Mouse (Mus musculus): Measurements from ENCODE around the gene Mllt10. TPM values are rescaled to one million over a fixed set of nuclear protein-coding genes. Genes with fewer than 3 reads are reported as not detected.

The Mllt10 gene
- polyA plus RNA-seq, 1 experiment from 2014 or later, result 54.1 TPM

- Histone ChIP-seq H3K9ac (ENCODE audit: low read length) (peak within 1 kb of the TSS; percentile 100), H3K4me1 (ENCODE audit: control insufficient read depth, insufficient read depth, low read length) (peaks cover 27% of the 10 kb centered on the region), H3K27ac (ENCODE audit: low read depth, low read length) (peak within 1 kb of the TSS; percentile 100), H3K4me2 (peak within 1 kb of the TSS; percentile 94), H3K36me3 (ENCODE audit: control insufficient read depth, insufficient read depth, low read length) (no peaks in the 10 kb centered on the region), H3K27me3 (ENCODE audit: control insufficient read depth, insufficient read depth, low read length) (no peaks in the 10 kb centered on the region), H3K9me3 (ENCODE audit: control insufficient read depth, low read length) (no peaks in the 10 kb centered on the region), H3K4me3 (ENCODE audit: low read depth, low read length) (peak within 1 kb of the TSS; percentile 100)
- ATAC-seq (ENCODE audit: low FRiP score) (peak; percentile 54), DNase-seq (ENCODE audit: low spot score, missing footprints) (peak; percentile 96)
- under 1% methylated on average over 17 of the region's 17 CpGs for WGBS
Measured at GRCm38 (mm10) chr2:18048453-18049075, 6.5 kb upstream of the Mllt10 start, which contains the start of gene Skida1. Gene Skida1, minus strand, starts transcription at chr2:18049051.

- Histone ChIP-seq H3K27ac (ENCODE audit: low read depth, low read length) (peak overlapping the region; percentile 100), H3K4me2 (peak overlapping the region; percentile 94), H3K9ac (ENCODE audit: low read length) (peak overlapping the region; percentile 100), H3K27me3 (ENCODE audit: control insufficient read depth, insufficient read depth, low read length) (no peaks in the 10 kb centered on the region), H3K4me1 (ENCODE audit: control insufficient read depth, insufficient read depth, low read length) (peaks cover 35% of the 10 kb centered on the region), H3K9me3 (ENCODE audit: control insufficient read depth, low read length) (no peaks in the 10 kb centered on the region), H3K36me3 (ENCODE audit: control insufficient read depth, insufficient read depth, low read length) (no peaks in the 10 kb centered on the region), H3K4me3 (ENCODE audit: low read depth, low read length) (peak overlapping the region; percentile 100)
- DNase-seq (ENCODE audit: low spot score, missing footprints), result peak; percentile 97
- 2% methylated on average over 11 of the region's 11 CpGs for WGBS
- ATAC-seq (ENCODE audit: low FRiP score), result peak; percentile 31; the same call in 1 of the 2 replicates
Measured at GRCm38 (mm10) chr2:18049279-18049821, 5.7 kb upstream of the Mllt10 start.

GRCm38 (mm10) chr2:18050018-18050417 is 5.0 kb upstream of the Mllt10 start:
- peak overlapping the region; percentile 100 for H3K27ac ChIP-seq (ENCODE audit: low read depth, low read length)
- H3K4me3 ChIP-seq (ENCODE audit: low read depth, low read length), result peak overlapping the region; percentile 100
- DNase-seq (ENCODE audit: low spot score, missing footprints) (no peak), ATAC-seq (ENCODE audit: low FRiP score) (no peak)
- H3K4me1 ChIP-seq (ENCODE audit: control insufficient read depth, insufficient read depth, low read length), result peaks cover 39% of the 10 kb centered on the region
- peak overlapping the region; percentile 94 for H3K4me2 ChIP-seq
- H3K27me3 ChIP-seq (ENCODE audit: control insufficient read depth, insufficient read depth, low read length), result no peaks in the 10 kb centered on the region
- H3K9ac ChIP-seq (ENCODE audit: low read length), result peak overlapping the region; percentile 100
- 0% methylated on average over 2 of the region's 2 CpGs for WGBS
- no peaks in the 10 kb centered on the region for H3K9me3 ChIP-seq (ENCODE audit: control insufficient read depth, low read length)
- no peaks in the 10 kb centered on the region for H3K36me3 ChIP-seq (ENCODE audit: control insufficient read depth, insufficient read depth, low read length)

GRCm38 (mm10) chr2:18050541-18050985 is 4.5 kb upstream of the Mllt10 start:
- no peaks in the 10 kb centered on the region for H3K9me3 ChIP-seq (ENCODE audit: control insufficient read depth, low read length)
- ATAC-seq (ENCODE audit: low FRiP score) (no peak), DNase-seq (ENCODE audit: low spot score, missing footprints) (peak; percentile 96)
- peak overlapping the region; percentile 100 for H3K9ac ChIP-seq (ENCODE audit: low read length)
- H3K4me2 ChIP-seq, result peak overlapping the region; percentile 94
- WGBS, result 2% methylated on average over 10 of the region's 10 CpGs
- H3K4me1 ChIP-seq (ENCODE audit: control insufficient read depth, insufficient read depth, low read length), result peaks cover 39% of the 10 kb centered on the region
- H3K36me3 ChIP-seq (ENCODE audit: control insufficient read depth, insufficient read depth, low read length), result no peaks in the 10 kb centered on the region
- peak overlapping the region; percentile 100 for H3K4me3 ChIP-seq (ENCODE audit: low read depth, low read length)
- no peaks in the 10 kb centered on the region for H3K27me3 ChIP-seq (ENCODE audit: control insufficient read depth, insufficient read depth, low read length)
- peak overlapping the region; percentile 100 for H3K27ac ChIP-seq (ENCODE audit: low read depth, low read length)

- H3K27ac ChIP-seq (ENCODE audit: low read depth, low read length), result peak overlapping the region; percentile 100
- H3K4me1 ChIP-seq (ENCODE audit: control insufficient read depth, insufficient read depth, low read length), result peaks cover 39% of the 10 kb centered on the region
- peak overlapping the region; percentile 94 for H3K4me2 ChIP-seq
- WGBS, result 3% methylated on average over 11 of the region's 11 CpGs
- no peaks in the 10 kb centered on the region for H3K27me3 ChIP-seq (ENCODE audit: control insufficient read depth, insufficient read depth, low read length)
- no peak for ATAC-seq (ENCODE audit: low FRiP score)
- peak overlapping the region; percentile 100 for H3K9ac ChIP-seq (ENCODE audit: low read length)
- H3K4me3 ChIP-seq (ENCODE audit: low read depth, low read length), result peak overlapping the region; percentile 100
- peak; percentile 94 for DNase-seq (ENCODE audit: low spot score, missing footprints)
- no peaks in the 10 kb centered on the region for H3K9me3 ChIP-seq (ENCODE audit: control insufficient read depth, low read length)
- no peaks in the 10 kb centered on the region for H3K36me3 ChIP-seq (ENCODE audit: control insufficient read depth, insufficient read depth, low read length)
Measured at GRCm38 (mm10) chr2:18051026-18051830, 3.8 kb upstream of the Mllt10 start.

- Histone ChIP-seq H3K27ac (ENCODE audit: low read depth, low read length) (peak overlapping the region; percentile 100), H3K4me2 (peak overlapping the region; percentile 94), H3K4me1 (ENCODE audit: control insufficient read depth, insufficient read depth, low read length) (peaks cover 39% of the 10 kb centered on the region), H3K27me3 (ENCODE audit: control insufficient read depth, insufficient read depth, low read length) (no peaks in the 10 kb centered on the region), H3K4me3 (ENCODE audit: low read depth, low read length) (peak overlapping the region; percentile 100), H3K36me3 (ENCODE audit: control insufficient read depth, insufficient read depth, low read length) (no peaks in the 10 kb centered on the region), H3K9ac (ENCODE audit: low read length) (peak overlapping the region; percentile 100), H3K9me3 (ENCODE audit: control insufficient read depth, low read length) (no peaks in the 10 kb centered on the region)
- ATAC-seq (ENCODE audit: low FRiP score) (no peak), DNase-seq (ENCODE audit: low spot score, missing footprints) (peak; percentile 92)
- WGBS, result 5% methylated on average over 3 of the region's 3 CpGs
Measured at GRCm38 (mm10) chr2:18051831-18052170, 3.2 kb upstream of the Mllt10 start.

- DNase-seq (ENCODE audit: low spot score, missing footprints), result peak; percentile 88
- ATAC-seq (ENCODE audit: low FRiP score), result no peak
- Histone ChIP-seq H3K9ac (ENCODE audit: low read length) (0 out of 2 replicates have a peak overlapping the region, but pooled peaks have one; percentile 25), H3K27ac (ENCODE audit: low read depth, low read length) (peak overlapping the region; percentile 68; the same call in 1 of the 2 replicates), H3K27me3 (ENCODE audit: control insufficient read depth, insufficient read depth, low read length) (no peaks in the 10 kb centered on the region), H3K4me2 (peak overlapping the region; percentile 26; the same call in 1 of the 2 replicates), H3K36me3 (ENCODE audit: control insufficient read depth, insufficient read depth, low read length) (no peaks in the 10 kb centered on the region), H3K9me3 (ENCODE audit: control insufficient read depth, low read length) (no peaks in the 10 kb centered on the region), H3K4me1 (ENCODE audit: control insufficient read depth, insufficient read depth, low read length) (peaks cover 39% of the 10 kb centered on the region), H3K4me3 (ENCODE audit: low read depth, low read length) (no peak overlapping the region)
- 14% methylated on average over 3 of the region's 3 CpGs for WGBS
Measured at GRCm38 (mm10) chr2:18052581-18052980, 2.5 kb upstream of the Mllt10 start.

- peaks cover 39% of the 10 kb centered on the region for H3K4me1 ChIP-seq (ENCODE audit: control insufficient read depth, insufficient read depth, low read length)
- peak; percentile 93 for DNase-seq (ENCODE audit: low spot score, missing footprints)
- peak overlapping the region; percentile 100; the same call in 1 of the 2 replicates for H3K9ac ChIP-seq (ENCODE audit: low read length)
Measured at GRCm38 (mm10) chr2:18053243-18053950, 1.6 kb upstream of the Mllt10 start.

More at GRCm38 (mm10) chr2:18053243-18053950, 1.6 kb upstream of the Mllt10 start:
- no peak for ATAC-seq (ENCODE audit: low FRiP score)
- no peaks in the 10 kb centered on the region for H3K27me3 ChIP-seq (ENCODE audit: control insufficient read depth, insufficient read depth, low read length)
- H3K27ac ChIP-seq (ENCODE audit: low read depth, low read length), result peak overlapping the region; percentile 100
- peak overlapping the region; percentile 95; the same call in 1 of the 2 replicates for H3K4me2 ChIP-seq
- H3K36me3 ChIP-seq (ENCODE audit: control insufficient read depth, insufficient read depth, low read length), result no peaks in the 10 kb centered on the region
- no peaks in the 10 kb centered on the region for H3K9me3 ChIP-seq (ENCODE audit: control insufficient read depth, low read length)
- WGBS, result 13% methylated on average over 1 of the region's 1 CpGs
- no peak overlapping the region for H3K4me3 ChIP-seq (ENCODE audit: low read depth, low read length)
